In genomic region chr3:66331592-66332400, GRCm38 (mm10) we compare ENCODE assay signal across 9 mouse cellular contexts. TPM values are rescaled to one million over a fixed set of nuclear protein-coding genes. Genes with fewer than 3 reads are reported as not detected.
DNase-seq lines count a peak whose midpoint lies in the region; ATAC-seq and TF ChIP-seq lines count a peak whose summit lies in the region.
"Had no signal": no experiment of that assay in that cellular context is flagged by ENCODE, and none has a peak within 500 bp of the region (broad histone marks: within the 10 kb centered on the region; RNA-seq: fewer than 3 reads in every experiment).

No protein-coding gene starts in this region.

- no peaks in the 10 kb centered on the region for H3K36me3 ChIP-seq in heart, embryonic 11.5 days (ENCODE audit: control insufficient read depth, insufficient read depth, low read length)
- no peaks in the 10 kb centered on the region for H3K36me3 ChIP-seq in embryonic facial prominence, embryonic 10.5 days (replicated peaks)
- no peaks in the 10 kb centered on the region for H3K36me3 ChIP-seq in lung, postnatal 0 days (ENCODE audit: insufficient read depth, low read length)

- H3K27ac ChIP-seq in heart, embryonic 11.5 days (ENCODE audit: low read depth, low read length) = no peak overlapping the region
- no peak overlapping the region for H3K27ac ChIP-seq in embryonic facial prominence, embryonic 10.5 days (replicated peaks)
- no peak overlapping the region for H3K27ac ChIP-seq in lung, postnatal 0 days (ENCODE audit: low read length)

- TF ChIP-seq EP300 in lung, postnatal 0 days (IDR thresholded peaks at IDR 0.05) = no peak

- no peaks in the 10 kb centered on the region for H3K27me3 ChIP-seq in heart, embryonic 11.5 days (ENCODE audit: control insufficient read depth, insufficient read depth, low read length)
- H3K27me3 ChIP-seq in embryonic facial prominence, embryonic 10.5 days (replicated peaks; ENCODE audit: low read depth, poor library complexity, severe bottlenecking) = no peaks in the 10 kb centered on the region
- no peaks in the 10 kb centered on the region for H3K27me3 ChIP-seq in lung, postnatal 0 days (replicated peaks; ENCODE audit: insufficient read depth, low read length)

- no peaks in the 10 kb centered on the region for H3K4me1 ChIP-seq in heart, embryonic 11.5 days (ENCODE audit: control insufficient read depth, insufficient read depth, low read length)
- peaks cover 4% of the 10 kb centered on the region; the same call in 1 of the 2 replicates for H3K4me1 ChIP-seq in embryonic facial prominence, embryonic 10.5 days
- no peaks in the 10 kb centered on the region for H3K4me1 ChIP-seq in lung, postnatal 0 days (ENCODE audit: insufficient read depth, low read depth, low read length)

- no peak overlapping the region for H3K4me3 ChIP-seq in heart, embryonic 11.5 days (ENCODE audit: low read depth, low read length)
- no peak overlapping the region for H3K4me3 ChIP-seq in embryonic facial prominence, embryonic 10.5 days
- H3K4me3 ChIP-seq in lung, postnatal 0 days (ENCODE audit: low read depth, low read length) = no peak overlapping the region
- H3K4me3 ChIP-seq: myocyte had no signal

- no peak overlapping the region for H3K4me2 ChIP-seq in heart, embryonic 11.5 days
- H3K4me2 ChIP-seq in lung, postnatal 0 days (replicated peaks; ENCODE audit: low read depth, low read length) = no peak overlapping the region; the same call in 1 of the 2 replicates

- ATAC-seq in heart, embryonic 11.5 days (replicated peaks; ENCODE audit: insufficient number of reproducible peaks, low FRiP score, low TSS enrichment) = no peak
- peak; percentile 57 for ATAC-seq in lung, postnatal 0 days

- intact Hi-C loops in heart, postnatal 36 days (cut with DNase I) = loop anchor here (1.0 to 2.0 kb wide), 2 partner anchors 935 to 1013 kb away; no protein-coding TSS in a partner anchor

- no peak overlapping the region for H3K9ac ChIP-seq in heart, embryonic 11.5 days (ENCODE audit: low read depth, low read length)
- no peak overlapping the region for H3K9ac ChIP-seq in lung, postnatal 0 days (replicated peaks; ENCODE audit: low read depth)

- 53% methylated on average over 12 of the region's 12 CpGs for WGBS in heart, embryonic 11.5 days (ENCODE audit: insufficient replicate concordance)
- 55% methylated on average over 12 of the region's 12 CpGs for WGBS in embryonic facial prominence, embryonic 10.5 days
- 40% methylated on average over 12 of the region's 12 CpGs for whole genome bisulfite sequencing in lung, postnatal 0 days

- no peaks in the 10 kb centered on the region for H3K9me3 ChIP-seq in heart, embryonic 11.5 days (replicated peaks; ENCODE audit: control insufficient read depth, low read length)
- no peaks in the 10 kb centered on the region for H3K9me3 ChIP-seq in embryonic facial prominence, embryonic 10.5 days
- H3K9me3 ChIP-seq in lung, postnatal 0 days (ENCODE audit: low read length) = no peaks in the 10 kb centered on the region

- peak; percentile 83 for TF ChIP-seq CTCF in lung, postnatal 0 days (IDR thresholded peaks at IDR 0.05)

- DNase-seq in heart, adult 8-10 months (ENCODE audit: low spot score) = peak; percentile 31
- DNase-seq in adrenal gland, postnatal 25 days = peak; percentile 48
- peak; percentile 69 for DNase-seq in embryonic facial prominence, embryonic 10.5 days (ENCODE audit: low spot score)
- DNase-seq in heart, postnatal 36 days = peak; percentile 21 to 26
- DNase-seq in layer of hippocampus, adult 18-20 months (ENCODE audit: low spot score in 2 of 2) = peak; percentile 21 to 80
- peak; percentile 84 for DNase-seq in lung, postnatal 0 days (ENCODE audit: low spot score)
- peak; percentile 68 for DNase-seq in retina, postnatal 7 days (ENCODE audit: low read depth, low spot score)

RNA-seq across cellular contexts. Expression of gene Veph1, which starts 35.2 kb away (rescaled TPM):
- under 1 TPM in 1 of 4 experiments, not detected in 3; 0.03 TPM for total RNA-seq in heart, adult 8-10 months (2022)
- 0.72 and 0.83 TPM in 2 replicates for polyA plus RNA-seq in heart, embryonic 11.5 days (2014; fragmentation: Nextera tagmentation; extraction: Ambion mirVana)
- not detected in 2 replicates for total RNA-seq in adrenal gland, postnatal 25 days (2021)
- polyA plus RNA-seq in embryonic facial prominence, embryonic 10.5 days (2016; fragmentation: Nextera tagmentation; extraction: Ambion mirVana) = 2.4 and 3.0 TPM in 2 replicates
- total RNA-seq in heart, postnatal 36 days (2021) = not detected
- total RNA-seq in layer of hippocampus, adult 18-20 months (2021) = under 1 TPM in 1 of 2 experiments, not detected in 1; 0.08 TPM
- polyA plus RNA-seq in lung, postnatal 0 days (2015; fragmentation: Nextera tagmentation; extraction: Ambion mirVana) = 3.0 and 5.1 TPM in 2 replicates
- polyA plus RNA-seq: myocyte had no signal

Comparison
In these comparisons a context has a peak if more than half of its experiments do, and no peak if none do; other contexts are left out.
1. DNase-seq: peak in every context shown above with its lines; median percentile 84 in lung, postnatal 0 days; 69 in embryonic facial prominence, embryonic 10.5 days; 68 in retina, postnatal 7 days; 50 in layer of hippocampus, adult 18-20 months; 48 in adrenal gland, postnatal 25 days; 31 in heart, adult 8-10 months; 24 in heart, postnatal 36 days.